Mouse (Mus musculus) limb, embryonic 12.5 days (tissue): ENCODE measurements around the gene Xab2. TPM values are rescaled to one million over a fixed set of nuclear protein-coding genes. Genes with fewer than 3 reads are reported as not detected.

Source experiments
- ATAC-seq: fragments of 200-750 bp; cut with Nextera tagmentation; 2 replicates; pipeline ENCODE4 v1.8.0; 2017; ENCODE audit warnings: low read depth, moderate TSS enrichment; ENCODE audit not compliant: insufficient number of reproducible peaks, insufficient read depth, low FRiP score, low TSS enrichment
- H3K27ac ChIP-seq: fragments of 300-500 bp; sonication (generic); 2 replicates; pipeline ENCODE4 v1.5.1; 2016; ENCODE audit warnings: mild to moderate bottlenecking, moderate library complexity
- H3K27me3 ChIP-seq: fragments of 300-500 bp; sonication (generic); 2 replicates; pipeline ENCODE4 v1.6.1; 2016; ENCODE audit warnings: mild to moderate bottlenecking, moderate library complexity
- H3K36me3 ChIP-seq: fragments of 300-500 bp; sonication (generic); 2 replicates; pipeline ENCODE4 v1.6.1; 2016; ENCODE audit warnings: mild to moderate bottlenecking, moderate library complexity
- H3K4me1 ChIP-seq: fragments of 300-500 bp; sonication (generic); replicated peaks from 2 replicates; pipeline ENCODE4 v1.6.1; 2016
- H3K4me2 ChIP-seq: fragments of 300-500 bp; sonication (generic); 2 replicates; pipeline ENCODE4 v1.6.1; 2016; ENCODE audit warnings: mild to moderate bottlenecking, moderate library complexity
- H3K4me3 ChIP-seq: fragments of 300-500 bp; sonication (generic); replicated peaks from 2 replicates; pipeline ENCODE4 v1.5.1; 2016; ENCODE audit warnings: mild to moderate bottlenecking
- H3K9ac ChIP-seq: fragments of 300-500 bp; sonication (generic); replicated peaks from 2 replicates; pipeline ENCODE4 v1.6.1; 2016; ENCODE audit warnings: mild to moderate bottlenecking, moderate library complexity
- H3K9me3 ChIP-seq: fragments of 300-500 bp; sonication (generic); 2 replicates; pipeline ENCODE4 v1.6.1; 2016; ENCODE audit warnings: mild to moderate bottlenecking, moderate library complexity
- WGBS: fragments of 180-500 bp; shearing (Covaris S2); methylation state at CpG from one replicate; pipeline ENCODE4 v1.1.7; 2016; 5-methylcytosine and 5-hydroxymethylcytosine counted together
- polyA plus RNA-seq: library from polyadenylated mRNA; unstranded; fragments of >200 nt; fragmentation: Nextera tagmentation; extraction: Ambion mirVana; gene quantifications from 2 replicates; pipeline ENCODE4 v1.2.1, GENCODE M21; 2016

Xab2 gene
- polyA plus RNA-seq: 67.7 and 68.9 TPM in 2 replicates

- H3K36me3 ChIP-seq: peaks cover 25% of the 10 kb centered on the region
- peak; percentile 97 for ATAC-seq
- H3K27ac ChIP-seq: no peak within 1 kb of the TSS
- WGBS: under 1% methylated on average over 37 of the region's 37 CpGs
- peak within 1 kb of the TSS; percentile 87 for H3K4me3 ChIP-seq
- H3K9ac ChIP-seq: peak within 1 kb of the TSS; percentile 77
- H3K4me2 ChIP-seq: peak within 1 kb of the TSS; percentile 86
- no peaks in the 10 kb centered on the region for H3K9me3 ChIP-seq
- H3K4me1 ChIP-seq: peaks cover 20% of the 10 kb centered on the region
- H3K27me3 ChIP-seq: no peaks in the 10 kb centered on the region
Observed at GRCm38 (mm10) chr8:3621199-3621970, at the start of gene Xab2, which contains the start of gene Pet100. Gene Xab2, minus strand, starts transcription at chr8:3621316. Gene Pet100, plus strand, starts transcription at chr8:3621548.

- Histone ChIP-seq H3K36me3 (no peaks in the 10 kb centered on the region), H3K4me1 (0 out of 2 replicates have a peak, but pooled peaks cover 5% of the 10 kb centered on the region), H3K27me3 (no peaks in the 10 kb centered on the region), H3K27ac (no peak overlapping the region), H3K4me3 (no peak overlapping the region), H3K9ac (no peak overlapping the region), H3K4me2 (no peak overlapping the region), H3K9me3 (no peaks in the 10 kb centered on the region)
- no peak for ATAC-seq
- 84% methylated on average over 2 of the region's 2 CpGs for WGBS
Observed at GRCm38 (mm10) chr8:3670388-3670787, 49.3 kb upstream of the Xab2 start.

GRCm38 (mm10) chr8:3665507-3665906 is 44.4 kb upstream of the Xab2 start, which contains the start of gene Mcemp1:
Gene Mcemp1, plus strand, starts transcription at chr8:3665754.
- H3K4me2 ChIP-seq: no peak within 1 kb of the TSS
- no peaks in the 10 kb centered on the region for H3K27me3 ChIP-seq
- no peak within 1 kb of the TSS for H3K4me3 ChIP-seq
- ATAC-seq: no peak
- H3K4me1 ChIP-seq: no peaks in the 10 kb centered on the region
- 0 out of 2 replicates have a peak, but pooled peaks cover 4% of the 10 kb centered on the region for H3K9me3 ChIP-seq
- H3K27ac ChIP-seq: no peak within 1 kb of the TSS
- no peak within 1 kb of the TSS for H3K9ac ChIP-seq
- WGBS: 70% methylated on average over 6 of the region's 6 CpGs
- H3K36me3 ChIP-seq: no peaks in the 10 kb centered on the region

GRCm38 (mm10) chr8:3664405-3664804 is 43.3 kb upstream of the Xab2 start:
- no peak for ATAC-seq
- Histone ChIP-seq H3K27me3 (no peaks in the 10 kb centered on the region), H3K9ac (no peak overlapping the region), H3K4me3 (no peak overlapping the region), H3K4me1 (no peaks in the 10 kb centered on the region), H3K27ac (no peak overlapping the region), H3K9me3 (0 out of 2 replicates have a peak, but pooled peaks cover 4% of the 10 kb centered on the region), H3K36me3 (no peaks in the 10 kb centered on the region), H3K4me2 (no peak overlapping the region)
- 57% methylated on average over 4 of the region's 5 CpGs for WGBS

DNA sequence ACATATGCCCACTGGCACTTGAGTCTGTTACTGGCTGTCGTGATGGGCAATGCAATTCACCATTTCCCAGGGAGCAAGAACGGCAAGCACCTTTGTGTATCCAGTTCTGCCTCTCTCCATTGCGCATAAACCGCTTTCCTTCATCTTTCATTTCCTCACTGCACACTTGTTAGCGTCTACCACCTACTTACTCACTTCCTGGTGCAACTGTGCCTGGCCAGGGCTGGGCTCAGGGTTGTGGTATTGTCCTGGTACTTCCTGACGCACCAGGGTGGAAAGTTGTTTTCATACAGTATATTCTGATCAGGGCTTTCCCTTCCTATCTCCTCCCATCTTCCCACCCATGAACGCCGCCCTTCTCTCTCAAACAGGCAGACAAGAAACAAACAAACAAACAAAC is 39.8 kb upstream of the Xab2 start:
- H3K36me3 ChIP-seq: no peaks in the 10 kb centered on the region
- ATAC-seq: no peak
- WGBS: 78% methylated on average over 8 of the region's 8 CpGs
- no peak overlapping the region for H3K27ac ChIP-seq
- H3K4me3 ChIP-seq: no peak overlapping the region
- no peak overlapping the region for H3K4me2 ChIP-seq
- H3K9me3 ChIP-seq: 0 out of 2 replicates have a peak, but pooled peaks cover 4% of the 10 kb centered on the region
- no peak overlapping the region for H3K9ac ChIP-seq
- H3K27me3 ChIP-seq: no peaks in the 10 kb centered on the region; the same call in 1 of the 2 replicates
- peaks cover 9% of the 10 kb centered on the region; the same call in 1 of the 2 replicates for H3K4me1 ChIP-seq

GRCm38 (mm10) chr8:3656725-3657381 is 35.7 kb upstream of the Xab2 start:
- Histone ChIP-seq H3K27me3 (no peaks in the 10 kb centered on the region; the same call in 1 of the 2 replicates), H3K4me2 (0 out of 2 replicates have a peak overlapping the region, but pooled peaks have one; percentile 2), H3K4me1 (peaks cover 9% of the 10 kb centered on the region; the same call in 1 of the 2 replicates), H3K9ac (no peak overlapping the region), H3K4me3 (no peak overlapping the region), H3K36me3 (no peaks in the 10 kb centered on the region), H3K9me3 (no peaks in the 10 kb centered on the region), H3K27ac (no peak overlapping the region)
- 27% methylated on average over 7 of the region's 7 CpGs for WGBS
- peak; percentile 53; the same call in 1 of the 2 replicates for ATAC-seq

DNA sequence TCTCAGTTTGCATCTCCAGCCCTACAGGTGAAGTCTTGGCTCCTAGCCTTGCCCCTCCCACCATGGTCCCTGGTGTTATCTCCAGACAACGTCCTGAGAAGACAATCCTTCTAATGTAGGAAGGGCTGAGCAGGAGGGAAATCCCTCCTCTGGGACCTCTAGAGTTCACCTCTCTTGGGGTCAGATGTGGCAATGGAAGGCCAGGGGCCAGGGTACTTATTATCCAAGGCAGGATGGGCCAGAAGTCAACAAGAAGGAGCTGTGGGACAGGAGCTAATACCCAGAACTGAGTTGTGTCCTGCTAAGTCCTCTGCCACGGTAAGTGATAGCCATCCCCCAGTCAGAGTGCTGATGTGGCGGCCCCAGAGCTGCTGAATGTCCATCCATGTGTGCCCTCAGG is 34.4 kb upstream of the Xab2 start, which contains the start of gene Retn:
Retn (plus strand) TSS at position 245 of the 400 bp plus-strand sequence.
- Histone ChIP-seq H3K36me3 (no peaks in the 10 kb centered on the region), H3K9ac (no peak within 1 kb of the TSS), H3K27ac (no peak within 1 kb of the TSS), H3K4me1 (peaks cover 9% of the 10 kb centered on the region; the same call in 1 of the 2 replicates), H3K27me3 (peaks cover 3% of the 10 kb centered on the region; the same call in 1 of the 2 replicates), H3K9me3 (no peaks in the 10 kb centered on the region), H3K4me2 (no peak within 1 kb of the TSS), H3K4me3 (no peak within 1 kb of the TSS)
- 80% methylated on average over 3 of the region's 3 CpGs for WGBS
- ATAC-seq: no peak

GRCm38 (mm10) chr8:3654726-3655508 is 33.8 kb upstream of the Xab2 start:
- Histone ChIP-seq H3K9ac (no peak overlapping the region), H3K27me3 (peaks cover 3% of the 10 kb centered on the region; the same call in 1 of the 2 replicates), H3K4me2 (no peak overlapping the region), H3K4me1 (peaks cover 9% of the 10 kb centered on the region; the same call in 1 of the 2 replicates), H3K9me3 (no peaks in the 10 kb centered on the region), H3K36me3 (no peaks in the 10 kb centered on the region), H3K4me3 (no peak overlapping the region), H3K27ac (no peak overlapping the region)
- ATAC-seq: no peak
- WGBS: 73% methylated on average over 11 of the region's 11 CpGs

- no peak overlapping the region for H3K9ac ChIP-seq
- ATAC-seq: no peak
- 67% methylated on average over 3 of the region's 3 CpGs for WGBS
Observed at GRCm38 (mm10) chr8:3652845-3653244, 31.7 kb upstream of the Xab2 start.

GRCm38 (mm10) chr8:3648990-3649389 is 27.9 kb upstream of the Xab2 start:
- Histone ChIP-seq H3K4me3 (no peak overlapping the region), H3K4me2 (no peak overlapping the region), H3K27me3 (peaks cover 3% of the 10 kb centered on the region), H3K36me3 (no peaks in the 10 kb centered on the region), H3K9ac (no peak overlapping the region), H3K27ac (no peak overlapping the region), H3K9me3 (no peaks in the 10 kb centered on the region), H3K4me1 (no peaks in the 10 kb centered on the region)
- 0 out of 2 replicates have a peak, but pooled peaks have one; percentile 64 for ATAC-seq
- WGBS: 43% methylated on average over 1 of the region's 1 CpGs

More at GRCm38 (mm10) chr8:3652845-3653244, 31.7 kb upstream of the Xab2 start:
- H3K9me3 ChIP-seq: no peaks in the 10 kb centered on the region
- peaks cover 9% of the 10 kb centered on the region; the same call in 1 of the 2 replicates for H3K4me1 ChIP-seq
- H3K36me3 ChIP-seq: no peaks in the 10 kb centered on the region
- no peak overlapping the region for H3K4me3 ChIP-seq
- H3K27ac ChIP-seq: no peak overlapping the region
- peaks cover 3% of the 10 kb centered on the region; the same call in 1 of the 2 replicates for H3K27me3 ChIP-seq
- no peak overlapping the region for H3K4me2 ChIP-seq
